Mouse (Mus musculus) heart, postnatal 14 days (tissue): ENCODE results near the gene Ctla2a. TPM values are rescaled to one million over a fixed set of nuclear protein-coding genes. Genes with fewer than 3 reads are reported as not detected.
"Not testable (repeated sequence)": the region's sequence is repeated elsewhere in the genome, so short reads cannot be mapped to it uniquely, and the experiment has no call there.

Source experiments
- DNase-seq, 2 experiments: peaks; one replicate each; pipeline ENCODE4 v3.0.0; 2021 to 2022
- intact Hi-C: fragments of 180-260 bp; cut with DNase I; formaldehyde crosslinking; loops from one replicate; pipeline ENCODE4 v1.15.1; 2025
- long read RNA-seq, 2 experiments: library from polyadenylated mRNA; stranded (forward); transcript quantifications; one replicate each; pipeline ENCODE4 v2.0.0; 2021
- total RNA-seq, 2 experiments: library from RNA; stranded (reverse); gene quantifications; 2 replicates each; pipeline ENCODE4 v1.2.3; 2021

Ctla2a gene
- 100 to 1,000 TPM; 103 to 113 TPM for total RNA-seq
- long read RNA-seq, experiment 1, transcript Ctla2a-201 (5 exons, 1,373 nt), result major isoform, 53 of 77 reads
- long read RNA-seq, experiment 1, transcript Ctla2a-205 (3 exons, 706 nt), result minor isoform, 16 of 77 reads
- long read RNA-seq, experiment 1, partial matches to known transcripts, result 1 of 77 reads
- long read RNA-seq, experiment 1, other reads (novel, unspliced or antisense), result 2 of 77 reads
- long read RNA-seq, experiment 2, transcript Ctla2a-205 (3 exons, 706 nt), result minor isoform, 8 of 53 reads
- long read RNA-seq, experiment 2, transcript Ctla2a-201 (5 exons, 1,373 nt), result major isoform, 39 of 53 reads
- long read RNA-seq, experiment 2, partial matches to known transcripts, result 2 of 53 reads
- long read RNA-seq, experiment 2, other reads (novel, unspliced or antisense), result 0 of 53 reads

GRCm38 (mm10) chr13:60936500-60936901 is at the start of gene Ctla2a, which contains the start of gene Gm49391:
Gene Ctla2a, minus strand, starts transcription at chr13:60936625.
Gene Gm49391, minus strand, starts transcription at chr13:60936571.
- DNase-seq, result peak; percentile 35 to 39
- intact Hi-C loops, result loop anchor here (2.0 to 5.0 kb wide), 2 partner anchors 40 to 89 kb away; partner anchors contain the start of genes Ctla2b and Gm49392

- DNase-seq, intact Hi-C loops: not testable (repeated sequence)
These were observed 35.9 kb upstream of the Ctla2a start for GRCm38 (mm10) chr13:60972319-60972718.

- intact Hi-C loops, result not testable (repeated sequence)
- peak in 1 of 2 experiments; percentile 3 for DNase-seq
These were observed 27.6 kb upstream of the Ctla2a start for GRCm38 (mm10) chr13:60963985-60964384.

GRCm38 (mm10) chr13:60961706-60962105 is 25.3 kb upstream of the Ctla2a start:
- DNase-seq, result peak in 1 of 2 experiments; percentile 13
- intact Hi-C loops, result no loop called here

- intact Hi-C loops, result not testable (repeated sequence)
These were observed 5.5 kb upstream of the Ctla2a start, which contains the start of gene Tpbpa for GRCm38 (mm10) chr13:60941884-60942283. Gene Tpbpa, minus strand, starts transcription at chr13:60941984.

GRCm38 (mm10) chr13:60935490-60935889 is 935 bp downstream of the Ctla2a start, which contains the start of gene Gm49393:
Gene Gm49393, minus strand, starts transcription at chr13:60935590.
- intact Hi-C loops, result loop anchor here (5.0 kb wide), 1 partner anchor 88 kb away; no protein-coding TSS in a partner anchor
- not testable (repeated sequence) for DNase-seq

More at GRCm38 (mm10) chr13:60941884-60942283, 5.5 kb upstream of the Ctla2a start, which contains the start of gene Tpbpa:
- DNase-seq, result not testable (repeated sequence)

GRCm38 (mm10) chr13:60904780-60905179 is 31.6 kb downstream of the Ctla2a start, which contains the start of gene Tpbpb:
Gene Tpbpb, minus strand, starts transcription at chr13:60904880.
- intact Hi-C loops, DNase-seq: not testable (repeated sequence)

- intact Hi-C loops, result loop anchor here (1.0 to 2.0 kb wide), 2 partner anchors 39 to 49 kb away; partner anchors contain the start of genes Ctla2a and Gm49391
- peak; percentile 52 to 53 for DNase-seq
These were observed 39.1 kb downstream of the Ctla2a start, which contains the start of gene Ctla2b for GRCm38 (mm10) chr13:60897328-60897727. Gene Ctla2b, minus strand, starts transcription at chr13:60897447.

- intact Hi-C loops, result loop anchor here (1.0 to 2.0 kb wide), 2 partner anchors 40 to 48 kb away; partner anchors contain the start of genes Ctla2a and Gm49391
- DNase-seq, result not testable (repeated sequence)
These were observed 39.6 kb downstream of the Ctla2a start, which contains the start of gene Gm49392 for GRCm38 (mm10) chr13:60896794-60897193. Gene Gm49392, minus strand, starts transcription at chr13:60896894.

GRCm38 (mm10) chr13:60895406-60896160 is 40.8 kb downstream of the Ctla2a start:
- no peak for DNase-seq
- intact Hi-C loops, result loop anchor here (2.0 kb wide), 1 partner anchor 41 kb away; the partner anchor contains the start of genes Ctla2a and Gm49391

- no peak for DNase-seq
These were observed 44.1 kb downstream of the Ctla2a start for GRCm38 (mm10) chr13:60892301-60892700.

More at GRCm38 (mm10) chr13:60892301-60892700, 44.1 kb downstream of the Ctla2a start:
- intact Hi-C loops, result no loop called here

Other genes with a start within 250 kb of the Ctla2a start
- not detected for gene BC051665, start 150.3 kb downstream of the Ctla2a start, total RNA-seq
- not detected for gene Ctsll3, start 133.8 kb downstream of the Ctla2a start, total RNA-seq
- gene 4930486L24Rik, start 72.2 kb downstream of the Ctla2a start, total RNA-seq, result 1 to 10 TPM in 1 of 2 experiments, not detected in 1; 1.2 TPM
- 1 to 10 TPM in 1 of 2 experiments, not detected in 1; 1.6 TPM for gene Gm49392, start 39.7 kb downstream of the Ctla2a start, total RNA-seq
- 10 to 100 TPM; 12.6 to 14.8 TPM for gene Ctla2b, start 39.2 kb downstream of the Ctla2a start, total RNA-seq
- gene Tpbpb, start 31.7 kb downstream of the Ctla2a start, total RNA-seq, result not detected
- gene Gm49393, start 1.0 kb downstream of the Ctla2a start, total RNA-seq, result not detected
- under 1 TPM in 1 of 2 experiments, not detected in 1; 0.48 TPM for gene Gm49391, start 54 bp downstream of the Ctla2a start, total RNA-seq
- not detected for gene Tpbpa, start 5.4 kb upstream of the Ctla2a start, total RNA-seq
- not detected for gene Ctsj, start 69.3 kb upstream of the Ctla2a start, total RNA-seq
- gene Ctsq, start 104.0 kb upstream of the Ctla2a start, total RNA-seq, result not detected
- not detected for gene Ctsr, start 227.6 kb upstream of the Ctla2a start, total RNA-seq